Mouse (Mus musculus) kidney, adult 8-10 months (tissue): ENCODE measurements around the gene Prcc.

Experiments
- DNase-seq, 2 experiments: peaks; one replicate each; pipeline ENCODE4 v3.0.0; 2022

Gene Prcc

DNA sequence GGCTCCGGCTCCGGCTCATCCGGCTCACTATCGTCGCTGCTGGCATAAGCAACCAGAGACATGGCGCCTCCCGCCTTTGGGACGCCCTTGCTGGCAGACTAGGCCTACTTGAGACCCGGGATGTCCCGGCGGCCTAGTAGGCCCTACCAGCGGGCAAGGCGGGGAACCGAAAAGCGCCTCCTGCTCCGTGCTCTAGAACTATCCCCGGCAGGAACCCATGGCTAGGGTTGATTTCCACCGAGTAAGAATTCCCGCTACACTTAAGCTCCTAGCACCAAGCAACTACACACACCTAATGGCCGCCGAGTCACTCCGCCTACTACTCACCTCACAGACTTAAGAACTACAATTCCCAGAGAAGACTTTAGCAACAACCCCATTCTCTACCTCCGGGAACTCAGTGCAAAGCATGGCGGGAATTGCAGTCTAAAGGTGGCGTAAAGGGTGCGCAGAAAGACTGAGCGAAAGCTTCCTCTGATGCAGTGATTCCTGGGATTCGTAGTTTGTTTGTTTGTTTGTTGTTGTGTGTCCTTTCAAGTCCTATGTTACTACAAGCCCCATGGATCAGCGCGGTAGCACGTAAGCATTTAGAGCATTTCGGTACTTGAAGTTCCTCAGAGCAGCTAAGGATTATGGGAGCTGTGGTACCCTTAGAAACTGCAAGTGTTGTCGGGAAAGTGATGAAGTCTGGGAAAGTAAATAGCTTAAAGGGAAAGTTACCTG lies at the start of gene Prcc:
Gene Prcc (minus strand): TSS at position 328 of the 723 bp plus-strand sequence.
- peak; percentile 96 to 99 for DNase-seq

DNA sequence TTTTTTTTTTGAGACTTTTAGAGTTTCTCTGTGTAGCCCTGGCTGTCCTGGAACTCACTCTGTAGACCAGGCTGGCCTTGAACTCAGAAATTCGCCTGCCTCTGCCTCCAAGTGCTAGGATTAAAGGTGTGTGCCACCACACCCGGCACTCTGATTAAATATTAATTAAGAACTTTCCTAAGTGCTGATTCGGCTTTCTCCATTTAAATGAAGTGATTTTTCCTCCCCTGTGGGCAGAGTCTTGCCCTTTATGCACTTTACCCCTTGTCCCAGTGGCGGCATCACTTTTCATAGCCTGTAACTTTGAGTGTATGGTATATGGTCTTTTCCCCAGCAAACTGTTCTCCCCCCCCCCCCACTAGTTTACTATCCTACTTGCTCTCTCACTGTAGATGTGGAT lies 49.8 kb upstream of the Prcc start:
- peak; percentile 39 to 62 for DNase-seq

DNA sequence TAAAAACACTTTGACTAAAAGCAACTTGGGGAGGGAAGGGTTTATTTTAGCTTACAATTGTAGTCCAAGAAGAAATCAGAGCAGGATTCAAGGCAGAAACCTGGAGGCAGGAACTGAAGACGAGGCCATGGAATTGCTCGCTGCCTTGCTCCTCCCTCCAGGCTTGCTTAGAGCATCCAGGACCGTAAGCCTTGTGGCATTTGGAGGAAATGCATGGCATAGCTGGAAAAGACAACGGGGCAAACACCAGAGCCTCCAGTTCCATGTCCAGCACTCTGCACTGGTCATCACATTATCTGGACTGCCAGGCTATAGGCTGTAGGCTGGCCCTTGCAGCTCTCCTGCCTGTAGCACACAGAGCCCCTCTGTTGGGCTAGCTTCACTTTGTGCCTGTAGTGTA lies 49.1 kb upstream of the Prcc start:
- DNase-seq, result no peak

DNA sequence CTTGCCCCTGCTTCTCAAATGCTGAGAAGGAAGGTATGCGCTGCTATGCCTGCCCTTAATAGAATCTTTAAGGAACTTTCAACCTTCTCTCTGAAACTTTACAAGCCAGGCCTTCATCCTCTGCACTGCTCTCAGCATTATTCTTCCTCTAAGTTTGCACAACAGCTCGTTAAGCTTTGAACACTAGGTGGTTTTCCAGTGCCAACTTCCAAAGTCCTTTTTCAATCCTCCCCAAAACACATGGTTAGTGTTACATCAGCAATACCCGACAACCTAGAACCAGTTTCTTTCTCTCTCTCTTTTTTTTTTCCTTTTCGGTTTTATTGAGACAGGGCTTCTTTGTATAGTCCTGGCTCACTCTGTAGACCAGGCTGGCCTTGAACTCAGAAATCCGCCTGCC lies 48.6 kb upstream of the Prcc start:
- peak in 1 of 2 experiments; percentile 63 for DNase-seq

DNA sequence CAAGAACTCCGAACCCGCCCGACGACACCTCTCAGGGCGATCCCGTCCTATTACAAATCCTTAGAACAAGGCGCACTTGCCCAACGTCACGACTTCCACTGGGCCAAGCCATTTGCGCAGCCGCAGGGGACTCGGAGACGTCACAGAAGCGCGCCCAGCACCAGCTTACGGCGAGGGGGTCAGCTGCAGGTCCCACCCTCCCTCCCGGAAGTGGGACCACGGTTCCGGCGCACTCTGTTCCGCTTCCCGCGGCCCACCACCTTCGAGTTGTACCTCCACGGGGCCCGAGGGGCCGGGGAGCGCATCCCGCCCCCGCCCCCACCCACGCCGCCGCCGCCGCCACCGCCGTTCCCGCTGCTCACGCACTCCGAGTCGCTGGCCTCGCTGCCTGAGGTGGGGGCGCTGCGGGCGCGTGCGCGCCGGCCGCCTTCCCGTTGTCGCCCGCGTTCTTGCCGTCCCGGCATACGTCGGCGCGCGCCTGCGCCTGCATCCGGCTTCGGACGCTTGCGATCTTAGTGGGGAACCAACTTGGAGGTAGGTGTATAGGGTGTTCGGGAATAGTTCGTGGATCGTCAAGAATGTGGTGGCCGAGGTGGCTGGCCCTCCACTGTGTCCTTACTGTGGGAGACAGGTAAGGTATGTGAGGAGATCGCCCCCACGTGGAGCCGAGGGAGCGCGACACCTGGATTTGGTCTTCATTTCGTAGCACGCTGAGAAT lies 44.8 kb upstream of the Prcc start, which contains the start of the genes Isg20l2 and Rrnad1:
Gene Isg20l2 (plus strand): TSS at position 237 of the 718 bp plus-strand sequence.
Gene Rrnad1 (minus strand): TSS at position 640 of the 718 bp plus-strand sequence.
- DNase-seq, result peak; percentile 96 to 97

DNA sequence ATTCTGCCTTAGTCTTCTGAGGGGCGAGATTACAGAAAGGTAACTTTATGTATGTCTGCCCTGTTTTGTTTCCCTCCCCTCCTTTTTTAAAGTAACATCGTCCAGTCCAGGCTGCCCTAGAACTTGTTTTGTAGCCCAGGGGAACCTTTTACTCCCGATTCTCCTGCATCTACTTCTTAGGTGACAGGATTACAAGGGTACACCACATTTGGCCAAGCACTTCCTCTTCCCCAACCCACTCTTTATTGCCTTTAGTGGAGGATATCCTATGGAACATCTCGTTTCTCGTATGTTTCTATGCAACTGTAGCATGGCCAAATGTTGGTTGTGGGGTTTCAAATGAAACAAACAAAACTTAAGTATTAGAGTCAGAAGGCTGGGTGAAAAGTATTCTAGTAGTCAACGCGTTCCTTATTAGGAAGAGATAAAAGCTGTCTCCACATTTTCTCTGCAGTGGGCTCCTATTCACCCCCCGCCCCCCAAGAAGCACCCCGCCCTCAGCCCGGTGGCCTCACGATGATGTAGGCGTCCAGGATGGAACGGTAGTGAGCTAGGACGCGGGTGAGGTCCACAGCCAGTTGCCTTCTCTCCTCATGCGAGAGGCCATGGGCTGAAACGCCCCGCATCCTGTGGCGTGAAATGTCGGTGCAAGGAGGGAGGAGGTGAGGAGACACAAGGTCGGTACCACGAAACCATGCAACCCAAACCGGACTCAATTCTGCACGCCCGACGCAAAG lies 44.1 kb upstream of the Prcc start:
- no peak for DNase-seq

DNA sequence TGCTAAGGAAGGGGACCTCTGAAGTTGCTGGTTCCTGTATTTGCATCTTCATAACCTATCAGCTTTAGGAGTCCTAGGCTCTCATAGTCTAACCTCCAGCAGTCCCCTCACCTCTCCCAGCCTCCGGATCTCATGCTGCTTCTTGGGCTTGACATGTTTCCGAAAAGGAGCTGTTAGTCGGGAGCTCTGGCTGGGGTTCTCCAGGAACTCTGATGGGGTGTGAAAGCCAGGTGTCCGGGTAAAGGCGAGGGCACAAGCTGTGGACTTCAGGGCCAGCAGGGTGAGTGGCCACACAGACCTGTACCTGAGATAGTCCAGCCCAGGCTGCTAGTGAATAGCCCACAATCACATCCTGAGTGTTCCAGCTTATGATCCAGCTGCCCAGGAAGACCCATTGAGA lies 42.0 kb upstream of the Prcc start:
- DNase-seq, result no peak

DNA sequence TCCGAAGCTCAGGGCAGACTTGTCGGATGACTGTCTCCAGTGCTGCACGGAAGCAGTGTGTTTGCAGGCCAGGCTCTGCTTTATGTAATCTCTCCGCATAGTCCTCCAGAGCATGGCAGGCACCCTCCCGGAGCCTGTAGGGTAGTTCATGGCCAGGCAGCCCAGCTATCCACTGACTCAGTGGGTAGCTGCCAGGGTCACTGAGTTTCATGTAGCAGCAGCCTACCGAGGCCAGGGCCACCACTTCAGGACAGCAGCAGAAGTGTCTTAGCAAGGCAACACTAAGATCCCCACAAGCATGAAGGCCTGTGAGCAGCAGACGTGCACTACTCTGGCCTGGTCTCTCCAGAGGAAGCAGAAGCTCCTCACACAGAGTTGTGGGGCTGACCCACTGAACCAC lies 39.6 kb upstream of the Prcc start:
- no peak for DNase-seq

DNA sequence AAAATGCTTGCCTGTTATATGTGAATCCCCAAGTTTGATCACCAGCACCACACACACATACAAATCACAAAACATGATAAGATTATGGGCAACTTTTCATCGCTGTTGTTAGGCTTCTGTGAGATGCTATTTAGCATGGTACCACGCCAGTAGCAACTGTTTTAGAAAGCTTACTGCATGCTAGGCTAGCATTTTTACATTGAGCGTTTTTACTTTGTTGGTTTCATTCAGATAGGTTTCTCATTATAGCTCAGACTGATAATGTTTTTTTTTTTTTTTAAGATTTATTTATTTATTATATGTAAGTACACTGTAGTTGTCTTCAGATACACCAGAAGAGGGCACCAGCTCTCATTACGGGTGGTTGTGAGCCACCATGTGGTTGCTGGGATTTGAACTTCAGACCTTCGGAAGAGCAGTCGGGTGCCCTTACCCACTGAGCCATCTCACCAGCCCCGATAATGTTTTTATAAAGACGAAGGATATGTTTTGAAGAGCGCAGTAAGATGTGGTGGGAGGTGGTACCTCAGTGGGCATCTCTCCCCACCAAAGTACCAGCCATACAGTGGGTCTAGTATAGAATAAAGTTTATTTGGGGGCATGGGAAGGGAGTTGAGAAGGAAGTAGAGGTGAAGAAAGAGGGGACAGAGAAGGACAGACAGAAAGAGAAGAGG lies 35.0 kb upstream of the Prcc start:
- no peak for DNase-seq

DNA sequence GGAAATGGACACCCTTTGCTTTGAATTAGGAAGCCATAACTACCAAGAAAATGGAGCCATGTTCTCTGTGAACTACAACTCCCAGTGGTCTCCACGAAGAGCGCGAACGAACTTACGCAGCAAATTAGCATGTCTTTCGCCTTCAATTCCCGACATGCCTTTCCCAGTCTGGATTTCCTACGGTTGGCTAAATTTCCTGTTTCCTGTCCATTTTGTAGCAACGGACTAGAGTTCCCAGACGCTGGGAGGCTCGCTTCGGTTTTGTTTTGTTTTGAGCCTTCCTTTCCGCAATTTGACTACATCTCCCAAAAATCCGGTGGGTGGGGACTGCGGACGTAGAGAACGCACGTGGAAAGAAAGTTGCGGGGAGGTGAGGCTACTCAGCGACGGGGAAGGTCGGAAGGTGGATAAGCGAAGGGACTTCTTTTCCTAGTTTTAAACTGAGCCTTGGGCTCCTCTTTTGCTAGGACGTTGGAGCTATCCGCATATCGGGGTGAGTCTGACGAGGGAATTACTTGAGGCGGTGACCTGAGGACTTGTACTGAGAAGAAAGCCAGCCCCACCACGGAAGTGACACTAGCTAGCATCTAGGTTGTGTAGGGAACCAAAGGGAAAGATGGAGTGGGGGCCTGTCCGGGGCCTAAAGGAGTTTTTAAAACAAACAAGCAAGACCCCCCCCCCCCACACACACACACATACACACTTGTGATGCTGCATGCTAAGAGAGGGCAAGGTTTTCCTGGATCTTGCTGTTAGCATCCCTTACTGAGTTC lies 34.1 kb upstream of the Prcc start, which contains the start of gene Mrpl24:
Gene Mrpl24 (plus strand): TSS at position 171 of the 773 bp plus-strand sequence.
- peak; percentile 88 to 93 for DNase-seq

DNA sequence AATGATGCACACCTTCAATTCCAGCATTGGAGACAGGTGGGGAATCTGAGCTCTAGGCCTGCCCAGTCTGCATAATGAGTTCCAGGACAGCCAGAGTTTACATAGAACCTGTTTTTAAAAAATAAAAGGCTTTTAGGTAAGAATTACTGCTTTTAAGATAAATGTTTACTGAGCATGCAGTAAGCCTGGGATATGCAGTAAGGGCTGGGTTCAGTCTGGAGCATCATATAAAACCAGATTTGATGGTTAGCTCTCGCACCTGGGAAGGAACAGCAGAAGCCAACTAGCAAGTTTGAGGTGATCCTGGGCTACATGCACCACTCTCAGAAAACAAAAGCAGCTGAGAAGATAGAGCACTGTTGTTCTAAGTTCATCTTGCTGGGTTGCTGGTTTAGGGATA lies 33.1 kb upstream of the Prcc start:
- DNase-seq, result no peak

DNA sequence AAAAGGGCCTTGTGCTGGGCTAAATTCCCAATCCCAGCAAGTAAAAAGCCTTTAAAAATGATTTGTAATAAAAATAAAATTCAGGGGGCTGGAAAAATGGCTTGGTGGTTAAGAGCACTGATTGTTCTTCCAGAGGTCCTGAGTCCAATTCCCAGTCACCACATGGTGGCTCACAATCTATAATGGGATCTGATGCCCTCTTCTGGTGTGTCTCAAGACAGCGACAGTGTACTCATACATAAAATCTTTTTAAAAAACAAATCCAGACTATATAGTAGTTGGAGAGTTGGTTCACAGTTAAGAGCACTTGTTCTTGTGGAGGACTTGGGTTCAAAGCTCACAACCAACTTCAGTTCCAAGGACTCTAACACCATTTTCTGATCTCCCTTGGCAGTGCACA lies 31.6 kb upstream of the Prcc start:
- no peak for DNase-seq

DNA sequence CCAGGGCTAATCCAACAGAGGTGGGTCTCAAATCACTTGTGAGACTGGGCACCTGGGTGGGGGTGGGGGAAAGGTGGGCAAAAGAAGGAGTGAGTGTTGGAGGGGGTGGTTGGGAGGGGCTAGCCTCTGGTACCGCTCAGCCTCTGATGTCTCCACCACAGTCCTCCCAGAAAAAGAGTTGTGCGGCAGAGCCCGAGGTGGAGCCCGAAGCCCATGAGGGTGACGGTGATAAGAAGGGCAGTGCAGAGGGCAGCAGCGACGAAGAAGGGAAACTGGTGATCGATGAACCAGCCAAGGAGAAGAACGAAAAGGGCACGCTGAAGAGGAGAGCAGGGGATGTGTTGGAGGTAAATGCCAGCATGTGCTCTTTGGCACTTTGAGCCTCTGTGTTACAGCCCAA lies 28.5 kb upstream of the Prcc start:
- DNase-seq, result no peak

DNA sequence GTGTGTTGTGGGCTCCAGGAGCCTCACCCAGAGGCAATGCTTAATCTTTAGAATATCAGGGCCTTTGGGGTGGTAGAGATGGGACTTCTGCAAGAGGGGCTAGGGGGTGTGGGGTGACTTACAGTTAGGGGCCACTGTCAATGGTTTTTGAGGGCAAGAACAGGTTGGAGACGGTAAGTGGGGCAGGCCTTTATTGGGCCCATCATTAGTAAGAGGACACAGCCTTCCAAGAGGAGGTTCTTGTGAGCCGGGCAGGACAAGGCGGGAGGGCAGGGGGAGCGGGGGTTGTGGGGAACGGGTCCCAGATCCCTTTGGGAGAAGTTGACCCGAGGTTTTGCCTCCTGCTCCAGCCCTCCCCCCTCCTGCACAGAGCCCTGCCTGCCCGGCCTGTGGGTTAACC lies 28.1 kb upstream of the Prcc start:
- DNase-seq, result no peak

DNA sequence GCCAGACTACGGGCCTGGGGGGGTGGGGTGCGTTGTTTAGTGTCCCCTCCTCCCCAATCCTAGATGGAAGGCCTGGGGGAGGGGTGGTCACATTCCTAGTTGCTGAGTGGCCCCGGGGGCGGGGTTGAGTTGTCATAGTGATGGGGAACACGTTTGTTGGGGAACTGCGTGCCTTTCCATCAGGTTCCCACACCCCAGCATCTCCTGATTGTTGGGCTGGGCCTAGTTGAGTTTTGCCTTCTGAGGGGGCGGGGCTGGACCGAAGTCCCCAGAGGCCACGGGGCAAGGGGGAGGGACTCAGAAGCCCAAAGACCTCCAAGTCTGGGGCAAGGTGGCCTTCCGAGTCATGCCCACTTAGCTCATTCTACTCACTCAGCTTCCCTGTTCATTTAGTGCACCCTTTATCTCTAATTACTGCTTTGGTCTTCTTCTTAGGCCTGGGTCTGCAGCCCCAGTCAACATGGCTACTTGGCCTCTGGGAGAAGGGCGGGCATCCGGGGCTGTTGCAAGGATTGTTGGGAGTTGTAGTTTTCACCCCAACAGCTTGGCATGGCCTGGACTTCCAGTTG lies 25.2 kb upstream of the Prcc start:
- DNase-seq, result peak; percentile 91 to 92

DNA sequence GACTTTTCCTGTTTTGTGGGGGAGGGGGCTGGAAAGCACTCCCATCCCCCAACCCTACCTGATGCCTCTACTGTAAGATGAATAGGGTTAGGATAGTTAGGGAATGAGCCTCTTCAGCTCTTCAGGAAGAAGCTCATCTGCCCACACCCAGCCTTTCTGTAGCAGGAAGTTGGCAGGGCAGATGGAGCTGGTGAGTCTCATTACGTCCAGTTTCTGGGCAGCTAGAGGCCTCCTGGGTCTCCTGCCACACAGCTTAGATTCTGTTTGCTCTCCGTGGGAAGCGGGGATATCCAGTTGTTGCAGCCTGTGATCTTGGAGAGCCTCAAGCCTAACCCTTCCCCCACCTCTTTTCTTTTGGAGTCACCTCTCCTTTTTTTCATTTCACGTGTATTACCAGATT lies 24.5 kb upstream of the Prcc start:
- no peak for DNase-seq

DNA sequence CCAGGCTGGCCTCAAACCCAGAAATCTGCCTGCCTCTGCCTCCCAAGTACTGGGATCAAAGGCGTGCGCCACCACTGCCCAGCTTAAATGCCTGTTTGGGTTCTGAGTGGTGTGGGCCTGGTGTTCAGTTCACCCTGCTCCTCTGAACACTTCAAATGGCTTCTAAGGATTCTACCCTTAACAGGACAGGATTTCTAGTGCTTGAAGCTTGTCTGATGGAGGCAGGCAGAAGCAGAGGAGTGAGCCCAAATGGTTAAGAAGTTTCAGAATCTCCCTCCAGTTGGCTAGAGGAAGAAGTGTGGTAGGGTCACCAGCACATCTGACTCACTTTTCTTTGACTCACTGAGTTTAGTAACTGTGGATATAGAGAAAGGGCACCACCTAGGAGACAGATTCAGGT lies 24.0 kb upstream of the Prcc start:
- no peak for DNase-seq

DNA sequence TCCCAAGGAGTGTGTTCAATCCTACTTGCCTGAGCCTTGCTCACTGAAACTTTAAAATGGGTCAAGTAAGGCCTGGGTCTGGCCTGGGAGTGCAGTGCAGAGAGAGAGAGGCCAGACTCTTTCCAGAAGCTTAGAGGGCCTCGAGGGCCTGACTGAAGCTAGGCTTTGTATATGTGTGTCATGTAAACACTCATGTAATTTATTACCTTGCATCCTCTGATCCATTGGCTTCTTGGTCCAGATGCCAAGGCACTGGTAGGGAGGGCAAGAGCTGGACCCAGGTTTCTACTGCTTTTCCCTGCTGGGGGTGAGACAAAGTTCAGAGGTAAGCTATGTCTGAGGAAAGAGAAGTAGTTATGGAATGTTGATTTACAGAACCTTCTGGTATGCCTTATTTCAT lies 22.5 kb upstream of the Prcc start:
- peak; percentile 45 to 72 for DNase-seq

DNA sequence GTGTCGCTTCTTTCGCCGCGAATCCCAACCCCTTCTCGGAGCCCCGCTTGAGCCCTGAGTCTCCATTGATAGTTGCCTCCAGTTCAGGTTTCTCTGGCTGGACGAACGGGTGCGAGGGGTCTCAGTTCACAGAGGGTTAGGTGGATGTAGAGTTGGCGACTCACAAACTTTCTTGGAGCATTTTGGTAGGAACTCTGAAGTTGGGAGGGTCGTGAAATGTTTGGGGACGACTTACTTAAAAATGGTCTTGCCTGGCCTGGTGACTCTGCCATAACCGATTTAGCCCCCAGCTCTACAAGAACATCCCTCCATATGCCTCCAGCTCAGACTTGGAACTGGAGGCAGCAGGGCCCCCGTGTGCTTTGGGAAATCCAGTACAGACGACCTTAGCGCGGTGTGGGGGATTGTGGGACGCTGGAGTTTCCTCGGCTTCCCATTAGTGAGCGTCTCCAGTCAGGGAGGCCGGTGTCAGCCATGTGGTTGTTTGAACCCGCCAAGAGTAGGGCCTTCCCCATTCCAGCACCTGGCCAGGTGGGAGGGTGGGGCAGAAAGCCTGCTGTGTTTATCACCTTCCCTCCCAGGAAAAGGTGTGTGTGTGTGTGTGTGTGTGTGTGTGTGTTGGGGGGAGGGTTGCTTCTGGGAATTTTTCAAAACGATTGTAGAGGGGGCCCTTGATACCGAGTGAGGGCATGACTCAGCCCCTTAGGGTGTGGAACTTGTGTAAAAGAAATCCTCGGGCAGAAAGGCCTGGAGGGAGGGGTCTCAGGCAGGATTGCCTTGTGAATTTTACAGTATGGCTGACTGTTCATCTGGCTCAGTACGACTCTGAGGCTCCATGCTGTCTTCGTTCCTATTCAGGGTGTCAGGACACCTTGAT lies 21.8 kb upstream of the Prcc start:
- DNase-seq, result peak in 1 of 2 experiments; percentile 51

DNA sequence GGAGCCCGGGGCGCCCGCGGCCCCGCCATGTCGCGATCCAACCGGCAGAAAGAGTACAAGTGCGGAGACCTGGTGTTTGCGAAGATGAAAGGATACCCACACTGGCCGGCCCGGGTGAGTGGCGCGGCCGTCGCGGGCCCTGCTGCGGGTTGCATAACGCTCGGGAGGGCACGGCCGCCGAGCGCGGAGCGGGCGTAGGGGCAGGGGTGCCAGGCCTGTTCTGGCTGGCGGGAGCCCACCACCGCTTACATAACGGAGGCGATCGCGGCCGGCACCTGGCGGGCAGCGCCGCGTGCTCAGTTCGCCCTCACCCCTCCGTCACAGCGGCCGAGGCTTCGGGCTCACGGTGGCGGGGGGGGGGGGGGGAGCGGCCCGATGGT lies 21.2 kb upstream of the Prcc start:
- DNase-seq, result peak; percentile 57 to 58
